Mouse (Mus musculus) embryonic facial prominence, embryonic 14.5 days (tissue): ENCODE results near the gene Gm21887. TPM values are rescaled to one million over a fixed set of nuclear protein-coding genes. Genes with fewer than 3 reads are reported as not detected.
"Not testable (repeated sequence)": the region's sequence is repeated elsewhere in the genome, so short reads cannot be mapped to it uniquely, and the experiment has no call there.

ENCODE experiments used
- ATAC-seq: fragments of 200-750 bp; cut with Nextera tagmentation; 2 replicates; pipeline ENCODE4 v1.8.0; 2017; ENCODE audit warnings: low read depth, moderate number of reproducible peaks, moderate TSS enrichment
- DNase-seq: peaks from one replicate; pipeline ENCODE4 v3.0.0-alpha.2; 2015; ENCODE audit warnings: low spot score
- H3K27ac ChIP-seq: fragments of 300-500 bp; sonication (generic); replicated peaks from 2 replicates; pipeline ENCODE4 v1.5.1; 2014; ENCODE audit warnings: low read depth, mild to moderate bottlenecking, low read length, moderate library complexity
- H3K27me3 ChIP-seq: fragments of 300-500 bp; sonication (generic); replicated peaks from 2 replicates; pipeline ENCODE4 v1.6.1; 2014; ENCODE audit warnings: low read length; ENCODE audit not compliant: control insufficient read depth, insufficient read depth
- H3K36me3 ChIP-seq: fragments of 300-500 bp; sonication (generic); 2 replicates; pipeline ENCODE4 v1.6.1; 2014; ENCODE audit warnings: low read length, mixed read lengths; ENCODE audit not compliant: control insufficient read depth, insufficient read depth
- H3K4me1 ChIP-seq: fragments of 300-500 bp; sonication (generic); 2 replicates; pipeline ENCODE4 v1.6.1; 2014; ENCODE audit warnings: antibody characterized with exemption, low read length; ENCODE audit not compliant: control insufficient read depth, insufficient read depth
- H3K4me2 ChIP-seq: fragments of 300-500 bp; sonication (generic); 2 replicates; pipeline ENCODE4 v1.6.1; 2014; ENCODE audit warnings: low read depth, mild to moderate bottlenecking, low read length, moderate library complexity, mixed read lengths
- H3K4me3 ChIP-seq: fragments of 300-500 bp; sonication (generic); 2 replicates; pipeline ENCODE4 v1.5.1; 2014; ENCODE audit warnings: low read depth, mild to moderate bottlenecking, low read length
- H3K9ac ChIP-seq: fragments of 300-500 bp; sonication (generic); 2 replicates; pipeline ENCODE4 v1.6.1; 2014; ENCODE audit warnings: low read depth, mild to moderate bottlenecking, low read length, moderate library complexity, mixed read lengths
- H3K9me3 ChIP-seq: fragments of 300-500 bp; sonication (generic); 2 replicates; pipeline ENCODE4 v1.6.1; 2016; ENCODE audit warnings: low read length; ENCODE audit not compliant: control insufficient read depth
- WGBS: fragments of 180-500 bp; shearing (Covaris S2); extraction: QIAGEN DNeasy Blood & Tissue Kit; methylation state at CpG from one replicate; pipeline ENCODE4 v1.1.7; 2014; 5-methylcytosine and 5-hydroxymethylcytosine counted together
- polyA plus RNA-seq: library from polyadenylated mRNA; unstranded; fragments of >200 nt; fragmentation: Nextera tagmentation; extraction: Ambion mirVana; gene quantifications from 2 replicates; pipeline ENCODE4 v1.2.1, GENCODE M21; 2014

Gene Gm21887
- polyA plus RNA-seq, 1 experiment from 2014 or later, result 129 TPM

DNA sequence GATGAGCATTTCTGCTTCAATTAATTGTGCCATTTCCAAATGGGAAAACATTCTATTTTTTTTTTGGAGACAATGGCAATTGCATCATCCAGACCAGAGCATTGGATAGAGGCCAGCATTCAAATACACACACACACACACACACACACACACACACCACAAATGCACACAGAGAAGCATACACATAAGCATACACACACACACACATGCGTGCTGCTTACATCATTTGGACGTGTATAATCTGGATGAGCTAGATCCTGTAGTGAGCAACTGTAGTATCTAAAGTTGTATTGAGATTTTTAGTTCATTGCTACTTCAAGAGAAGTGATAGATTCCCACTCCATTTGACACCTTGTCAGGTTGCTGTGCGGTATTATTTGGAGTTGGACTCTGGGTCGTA lies 35.0 kb upstream of the Gm21887 start:
- ATAC-seq, result peak; percentile 10; the same call in 1 of the 2 replicates
- 63% methylated on average over 4 of the region's 4 CpGs for WGBS

DNA sequence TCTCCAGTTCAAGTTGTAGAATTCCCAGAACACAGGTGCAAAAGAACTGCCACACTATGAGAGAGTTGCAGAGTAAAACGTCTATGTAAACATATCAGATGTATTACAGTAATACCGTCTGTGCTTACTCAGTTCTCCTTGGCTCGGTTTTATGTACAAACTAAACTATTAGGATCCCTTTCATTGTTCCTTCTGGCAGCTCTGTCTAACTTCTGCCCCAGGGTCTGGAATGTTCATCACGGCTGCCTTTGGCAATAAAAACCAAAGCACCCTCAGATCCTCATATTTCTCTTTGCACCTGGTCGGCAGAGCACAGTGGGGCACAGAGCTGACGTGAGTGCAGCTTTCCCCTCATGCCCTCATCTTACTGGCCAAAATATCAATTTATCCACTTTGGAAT lies 34.5 kb upstream of the Gm21887 start:
- WGBS, result 54% methylated on average over 6 of the region's 6 CpGs
- ATAC-seq, result peak; percentile 60
- not testable (repeated sequence) for DNase-seq, H3K4me2 ChIP-seq, H3K27me3 ChIP-seq, H3K27ac ChIP-seq, H3K4me1 ChIP-seq, H3K9ac ChIP-seq, H3K4me3 ChIP-seq, H3K9me3 ChIP-seq
- peaks cover 13% of the 10 kb centered on the region; the same call in 1 of the 2 replicates for H3K36me3 ChIP-seq

More for the DNA sequence above, 35.0 kb upstream of the Gm21887 start:
- peaks cover 13% of the 10 kb centered on the region; the same call in 1 of the 2 replicates for H3K9me3 ChIP-seq
- H3K9ac ChIP-seq, H3K27me3 ChIP-seq, DNase-seq, H3K4me3 ChIP-seq, H3K4me2 ChIP-seq, H3K4me1 ChIP-seq, H3K27ac ChIP-seq, H3K36me3 ChIP-seq: not testable (repeated sequence)

DNA sequence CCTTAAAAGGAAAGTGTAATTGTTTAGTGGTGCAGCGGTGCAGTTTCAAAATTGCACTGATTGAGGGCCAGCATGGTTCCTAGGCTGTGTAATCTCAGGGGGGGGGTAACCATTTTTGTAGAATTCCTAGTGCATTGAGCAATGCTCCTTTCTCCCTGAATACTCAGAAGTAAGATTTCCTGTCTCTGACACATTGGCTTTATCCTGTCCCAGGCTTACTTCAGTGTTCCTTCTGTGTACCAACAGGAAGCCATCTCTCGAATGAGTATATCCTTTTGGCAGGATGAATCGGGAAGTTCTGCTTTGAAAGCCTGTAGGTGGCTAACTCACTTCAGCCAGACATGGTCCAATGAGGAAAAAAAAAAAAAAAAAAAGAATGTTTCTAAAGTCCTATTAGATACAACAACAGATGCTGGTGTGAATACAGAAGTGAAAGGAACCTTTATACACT lies 33.8 kb upstream of the Gm21887 start:
- Histone ChIP-seq H3K36me3 (peaks cover 16% of the 10 kb centered on the region; the same call in 1 of the 2 replicates), H3K9me3 (peaks cover 14% of the 10 kb centered on the region; the same call in 1 of the 2 replicates)
- H3K4me1 ChIP-seq, DNase-seq, H3K4me3 ChIP-seq, H3K27me3 ChIP-seq, H3K4me2 ChIP-seq, H3K27ac ChIP-seq, ATAC-seq, H3K9ac ChIP-seq: not testable (repeated sequence)
- WGBS, result 77% methylated on average over 3 of the region's 3 CpGs

DNA sequence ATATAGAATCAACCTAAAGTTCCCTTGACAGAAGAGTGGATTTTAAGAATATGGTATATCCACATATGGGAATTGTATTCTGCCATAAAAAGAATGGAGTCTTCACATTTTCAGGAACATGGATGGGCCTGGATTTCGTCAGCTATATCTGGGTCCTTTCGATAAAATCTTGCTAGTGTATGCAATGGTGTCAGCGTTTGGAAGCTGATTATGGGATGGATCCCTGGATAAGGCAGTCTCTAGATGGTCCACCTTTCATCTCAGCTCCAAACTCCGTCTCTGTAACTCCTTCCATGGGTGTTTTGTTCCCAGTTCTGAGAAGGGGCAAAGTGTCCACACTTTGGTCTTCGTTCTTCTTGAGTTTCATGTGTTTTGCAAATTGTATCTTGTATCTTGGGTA lies 33.1 kb upstream of the Gm21887 start:
- not testable (repeated sequence) for H3K9ac ChIP-seq, H3K4me3 ChIP-seq, H3K27ac ChIP-seq, H3K27me3 ChIP-seq, H3K4me1 ChIP-seq, ATAC-seq, DNase-seq, H3K4me2 ChIP-seq
- peaks cover 17% of the 10 kb centered on the region; the same call in 1 of the 2 replicates for H3K36me3 ChIP-seq
- 84% methylated on average over 5 of the region's 5 CpGs for WGBS
- peaks cover 14% of the 10 kb centered on the region; the same call in 1 of the 2 replicates for H3K9me3 ChIP-seq

DNA sequence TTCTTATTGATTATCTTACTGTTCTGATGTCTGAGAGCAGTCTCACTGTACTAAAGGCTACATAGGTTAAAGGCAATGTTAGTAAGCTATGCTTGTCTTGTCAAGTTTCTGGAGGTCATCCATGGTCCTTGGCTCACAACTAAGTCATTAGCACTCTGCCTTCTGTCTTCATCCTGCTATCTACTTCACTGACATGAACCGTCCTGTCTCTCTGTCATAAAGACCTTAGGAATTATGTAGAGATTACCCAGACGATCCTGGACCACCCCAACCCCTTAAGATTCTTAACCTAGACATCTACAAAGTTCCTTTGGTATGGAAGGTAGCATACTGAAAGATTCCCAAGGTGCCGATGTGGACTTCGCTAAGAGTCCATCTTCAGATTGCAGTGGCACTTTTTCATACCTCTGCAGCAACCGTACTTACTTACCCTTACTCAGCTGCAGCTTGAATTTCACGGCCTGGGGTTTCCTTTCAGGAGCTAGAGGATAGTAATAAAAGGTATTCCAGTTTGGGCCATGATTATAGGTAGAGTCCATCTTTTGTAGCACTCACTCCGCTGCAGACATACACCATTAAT lies 31.5 kb upstream of the Gm21887 start:
- H3K4me1 ChIP-seq, H3K9ac ChIP-seq, ATAC-seq, H3K27me3 ChIP-seq, H3K4me2 ChIP-seq, DNase-seq, H3K4me3 ChIP-seq: not testable (repeated sequence)
- WGBS, result 86% methylated on average over 7 of the region's 7 CpGs
- Histone ChIP-seq H3K27ac (peak overlapping the region; percentile 41; the same call in 1 of the 2 replicates), H3K36me3 (peaks cover 31% of the 10 kb centered on the region), H3K9me3 (peaks cover 17% of the 10 kb centered on the region; the same call in 1 of the 2 replicates)

DNA sequence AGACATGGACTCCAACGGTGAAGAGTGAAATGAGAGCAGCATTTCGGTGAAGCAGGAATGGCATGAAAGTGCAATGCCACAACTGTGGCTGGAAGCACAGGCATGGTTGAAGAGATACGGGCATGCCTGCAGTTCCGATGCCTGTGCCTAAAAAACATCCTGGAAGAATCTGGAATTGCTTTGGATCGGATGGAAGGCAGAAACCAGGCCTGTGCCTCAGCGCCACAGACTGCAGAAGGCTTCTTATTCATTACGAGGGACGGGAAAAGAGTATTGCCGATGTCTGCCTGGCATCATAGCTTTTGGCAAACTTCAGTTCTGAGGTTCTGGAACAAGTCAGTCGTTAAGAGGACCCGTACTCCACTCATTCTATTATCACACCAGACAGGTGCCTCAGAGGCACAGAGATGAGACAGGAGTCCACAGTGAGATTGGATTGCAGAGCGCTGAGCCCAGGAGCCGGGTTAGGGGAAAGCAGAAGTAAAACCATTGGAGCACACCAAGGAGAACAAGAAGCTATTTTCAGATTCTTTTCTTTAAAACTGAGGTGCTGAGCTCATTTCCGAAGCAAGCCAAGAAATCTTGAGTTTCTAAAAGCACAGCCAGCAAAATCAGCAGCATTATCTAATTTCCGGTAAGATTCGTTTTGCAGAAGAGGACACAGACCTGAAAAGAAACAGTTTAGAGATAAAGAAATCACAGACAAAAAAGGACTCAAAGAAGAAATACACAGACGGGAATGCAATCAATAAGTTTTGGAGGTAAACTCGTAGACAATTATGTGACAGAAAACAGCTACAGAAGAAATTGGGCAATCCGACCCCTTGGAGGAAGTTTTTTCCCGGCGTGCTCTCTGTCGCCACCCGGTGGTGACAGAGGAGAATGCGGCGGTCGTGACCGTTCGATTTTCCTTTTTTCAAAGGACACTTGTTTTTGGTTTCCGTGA lies 30.8 kb upstream of the Gm21887 start:
- WGBS, result 65% methylated on average over 29 of the region's 29 CpGs
- H3K4me1 ChIP-seq, H3K27me3 ChIP-seq, DNase-seq, H3K9ac ChIP-seq, H3K4me3 ChIP-seq: not testable (repeated sequence)
- peaks cover 39% of the 10 kb centered on the region for H3K36me3 ChIP-seq
- H3K9me3 ChIP-seq, result peaks cover 25% of the 10 kb centered on the region
- H3K27ac ChIP-seq, result peak overlapping the region; percentile 41; the same call in 1 of the 2 replicates
- peak overlapping the region; percentile 8 for H3K4me2 ChIP-seq
- ATAC-seq, result peak; percentile 7; the same call in 1 of the 2 replicates

DNA sequence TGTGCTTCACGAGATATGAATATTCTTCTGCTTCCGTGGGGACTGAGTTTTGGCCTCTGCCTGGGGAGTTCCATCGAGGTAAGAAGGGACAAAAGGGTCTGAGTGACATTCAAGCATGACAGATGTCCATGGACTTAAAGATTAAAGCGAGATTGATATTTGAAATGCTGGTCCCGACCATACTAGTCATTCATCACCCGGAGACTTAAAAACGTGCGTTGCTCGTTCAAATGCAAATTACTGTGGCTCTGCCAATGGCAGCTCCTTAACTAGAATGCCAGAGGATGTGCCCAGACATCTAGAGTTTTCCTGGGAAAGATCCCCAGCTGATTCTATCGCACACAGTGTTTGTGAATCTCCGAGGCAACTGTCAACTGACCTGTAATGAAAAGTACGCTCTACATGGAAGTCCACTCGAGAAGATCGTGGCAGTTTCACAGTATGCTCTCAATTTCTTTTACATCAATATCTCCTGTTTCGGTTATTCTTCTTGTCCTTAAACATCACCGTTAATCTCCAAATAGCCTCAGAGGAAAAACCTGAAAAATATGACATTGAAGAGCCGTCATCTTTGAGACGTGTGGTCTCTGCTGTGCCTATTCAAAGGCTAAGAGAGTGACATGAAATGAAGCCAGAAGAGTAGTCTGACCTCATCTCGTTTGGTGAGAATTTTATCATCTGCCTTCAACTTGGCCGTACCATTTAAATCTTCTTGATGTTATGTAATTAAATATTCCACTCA lies 29.8 kb upstream of the Gm21887 start:
- H3K9ac ChIP-seq, ATAC-seq, H3K4me1 ChIP-seq, DNase-seq, H3K4me3 ChIP-seq, H3K27ac ChIP-seq, H3K27me3 ChIP-seq: not testable (repeated sequence)
- peaks cover 48% of the 10 kb centered on the region for H3K36me3 ChIP-seq
- 81% methylated on average over 20 of the region's 20 CpGs for WGBS
- H3K4me2 ChIP-seq, result peak overlapping the region; percentile 3; the same call in 1 of the 2 replicates
- peaks cover 34% of the 10 kb centered on the region for H3K9me3 ChIP-seq

DNA sequence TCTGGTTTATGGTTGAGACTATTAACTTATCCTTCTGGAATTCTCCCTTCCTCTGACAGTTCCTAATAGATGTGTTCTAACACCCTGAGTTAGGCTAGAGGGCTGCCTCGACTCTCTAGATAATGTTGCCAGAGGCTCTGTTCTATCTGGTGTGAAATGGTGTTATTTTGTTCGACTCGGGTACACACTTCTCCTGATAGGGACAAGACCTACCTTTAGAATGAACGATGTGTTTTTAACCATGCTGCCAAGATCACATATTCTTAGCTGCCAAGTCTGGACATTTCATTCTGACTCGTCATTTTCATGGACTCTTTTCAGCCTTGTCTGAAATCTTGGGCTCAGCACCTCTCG lies 29.3 kb upstream of the Gm21887 start:
- not testable (repeated sequence) for ATAC-seq, H3K27me3 ChIP-seq, H3K27ac ChIP-seq, H3K4me2 ChIP-seq, DNase-seq, H3K4me3 ChIP-seq, H3K4me1 ChIP-seq, H3K9ac ChIP-seq
- Histone ChIP-seq H3K9me3 (peaks cover 37% of the 10 kb centered on the region), H3K36me3 (peaks cover 54% of the 10 kb centered on the region)
- WGBS, result 80% methylated on average over 6 of the region's 6 CpGs
